Mouse (Mus musculus) MEL (cell line): ENCODE data around the gene Zeb2. TPM values are rescaled to one million over a fixed set of nuclear protein-coding genes. Genes with fewer than 3 reads are reported as not detected.

Source experiments
- DNase-seq: peaks from one replicate; pipeline ENCODE4 v3.0.0; 2011; ENCODE audit warnings: low read depth, low spot score
- H3K27ac ChIP-seq: 2 replicates; pipeline ENCODE4 v1.5.1; 2012; ENCODE audit warnings: low read depth, mild to moderate bottlenecking, control low read depth, low read length, moderate library complexity; ENCODE audit not compliant: control insufficient read depth
- H3K27me3 ChIP-seq, 2 experiments: fragments of 150-350 bp in 1 of 2; sonication (generic) in 1 of 2; 2 replicates each; pipeline ENCODE4 v1.6.1; 2012; ENCODE audit warnings: low read length in 2 of 2, mild to moderate bottlenecking in 2 of 2, improper control_type of control experiment in 1 of 2, moderate library complexity in 1 of 2; ENCODE audit not compliant: insufficient read depth in 2 of 2, control insufficient read depth in 1 of 2
- H3K36me3 ChIP-seq, 2 experiments: 2 replicates each; pipeline ENCODE4 v1.6.1; 2012 to 2014; ENCODE audit warnings: low read length in 2 of 2, improper control_type of control experiment in 1 of 2, inconsistent platforms in 1 of 2, mild to moderate bottlenecking in 1 of 2; ENCODE audit not compliant: insufficient read depth in 2 of 2, control insufficient read depth in 1 of 2
- H3K4me1 ChIP-seq, 2 experiments: fragments of 150-350 bp in 1 of 2; sonication (generic) in 1 of 2; 2 replicates each; pipeline ENCODE4 v1.6.1; 2012; ENCODE audit warnings: low read length in 2 of 2, improper control_type of control experiment in 1 of 2, mild to moderate bottlenecking in 1 of 2; ENCODE audit not compliant: insufficient read depth in 2 of 2, control insufficient read depth in 1 of 2
- H3K4me3 ChIP-seq, 2 experiments: fragments of 150-350 bp in 1 of 2; sonication (generic) in 1 of 2; 2 replicates each; pipeline ENCODE4 v1.5.1; 2012; ENCODE audit warnings: low read depth in 2 of 2, low read length in 2 of 2, mild to moderate bottlenecking in 2 of 2, moderate library complexity in 2 of 2, control low read depth in 1 of 2, improper control_type of control experiment in 1 of 2; ENCODE audit not compliant: control insufficient read depth in 1 of 2, insufficient read depth in 1 of 2
- H3K79me2 ChIP-seq: 2 replicates; pipeline ENCODE4 v1.6.1; 2012; ENCODE audit warnings: mild to moderate bottlenecking, low read length, moderate library complexity; ENCODE audit not compliant: control insufficient read depth, poor library complexity, insufficient read depth
- H3K9ac ChIP-seq: 2 replicates; pipeline ENCODE4 v1.6.1; 2012; ENCODE audit warnings: low read depth, mild to moderate bottlenecking, control low read depth, low read length, moderate library complexity; ENCODE audit not compliant: control insufficient read depth, poor library complexity, severe bottlenecking
- H3K9me3 ChIP-seq: fragments of 150-350 bp; sonication (generic); replicated peaks from 2 replicates; pipeline ENCODE4 v1.6.1; 2012; ENCODE audit warnings: mild to moderate bottlenecking, low read length, improper control_type of control experiment, moderate library complexity; ENCODE audit not compliant: insufficient read depth
- CHD1 ChIP-seq: IDR thresholded peaks from 2 replicates; pipeline ENCODE4 v1.6.1; 2012; ENCODE audit warnings: low read depth, mild to moderate bottlenecking, inconsistent platforms, low read length, improper control_type of control experiment
- CHD2 ChIP-seq: IDR thresholded peaks from 2 replicates; pipeline ENCODE4 v1.6.1; 2011; ENCODE audit warnings: low read length, improper control_type of control experiment
- CTCF ChIP-seq, 3 experiments: IDR thresholded peaks in 2 of 3; conservative IDR thresholded peaks in 1 of 3; 2 replicates each; pipeline ENCODE4 v1.5.1; 2011 to 2012; ENCODE audit warnings: low read length in 3 of 3, low read depth in 2 of 3, mild to moderate bottlenecking in 2 of 3, improper control_type of control experiment in 1 of 3, inconsistent platforms in 1 of 3, mixed read lengths in 1 of 3, moderate library complexity in 1 of 3; ENCODE audit not compliant: control insufficient read depth in 1 of 3, insufficient read depth in 1 of 3, poor library complexity in 1 of 3, severe bottlenecking in 1 of 3
- E2F4 ChIP-seq: IDR thresholded peaks from 2 replicates; pipeline ENCODE4 v1.6.1; 2011; ENCODE audit warnings: low read depth, low read length, improper control_type of control experiment, borderline replicate concordance
- GABPA ChIP-seq: IDR thresholded peaks from 2 replicates; pipeline ENCODE4 v1.6.1; 2012; ENCODE audit warnings: low read depth, mild to moderate bottlenecking, inconsistent platforms, low read length, improper control_type of control experiment, moderate library complexity
- KAT2A ChIP-seq: conservative IDR thresholded peaks from 2 replicates; pipeline ENCODE4 v1.6.1; 2012; ENCODE audit warnings: low read depth, low read length, improper control_type of control experiment, inconsistent platforms
- MAZ ChIP-seq: IDR thresholded peaks from 2 replicates; pipeline ENCODE4 v1.6.1; 2012; ENCODE audit warnings: low read depth, mild to moderate bottlenecking, inconsistent platforms, low read length, improper control_type of control experiment
- MEF2A ChIP-seq: IDR thresholded peaks from 2 replicates; pipeline ENCODE4 v1.6.1; 2014; ENCODE audit warnings: low read depth, mild to moderate bottlenecking, inconsistent platforms, low read length, improper control_type of control experiment; ENCODE audit not compliant: poor library complexity, insufficient replicate concordance, severe bottlenecking; ENCODE audit errors: extremely low read depth
- NRF1 ChIP-seq: IDR thresholded peaks from 2 replicates; pipeline ENCODE4 v1.6.1; 2014; ENCODE audit warnings: low read depth, mild to moderate bottlenecking, inconsistent platforms, low read length, improper control_type of control experiment, moderate library complexity; ENCODE audit not compliant: poor library complexity, insufficient read depth, severe bottlenecking
- POLR2AphosphoS2 ChIP-seq: IDR thresholded peaks from 2 replicates; pipeline ENCODE4 v1.6.1; 2011; ENCODE audit warnings: low read length, improper control_type of control experiment
- POLR2AphosphoS5 ChIP-seq: IDR thresholded peaks from 2 replicates; pipeline ENCODE4 v1.6.1; 2012; ENCODE audit warnings: low read depth, borderline replicate concordance, mild to moderate bottlenecking, inconsistent platforms, low read length, moderate library complexity, mixed read lengths
- RCOR1 ChIP-seq: IDR thresholded peaks from 2 replicates; pipeline ENCODE4 v1.6.1; 2012; ENCODE audit warnings: low read depth, mild to moderate bottlenecking, inconsistent platforms, low read length, improper control_type of control experiment
- TAL1 ChIP-seq: IDR thresholded peaks from 2 replicates; pipeline ENCODE4 v1.6.1; 2012; ENCODE audit warnings: mild to moderate bottlenecking, inconsistent platforms, low read length, moderate library complexity, mixed read lengths
- USF1 ChIP-seq: IDR thresholded peaks from 2 replicates; pipeline ENCODE4 v1.6.1; 2014; ENCODE audit warnings: low read depth, mild to moderate bottlenecking, inconsistent platforms, low read length, improper control_type of control experiment, moderate library complexity
- USF2 ChIP-seq, 2 experiments: IDR thresholded peaks; 2 replicates each; pipeline ENCODE4 v1.6.1; 2011 to 2012; ENCODE audit warnings: improper control_type of control experiment in 2 of 2, low read length in 2 of 2, borderline replicate concordance in 1 of 2, inconsistent platforms in 1 of 2, low read depth in 1 of 2, mild to moderate bottlenecking in 1 of 2; ENCODE audit not compliant: insufficient read depth in 1 of 2
- ZMIZ1 ChIP-seq: IDR thresholded peaks from 2 replicates; pipeline ENCODE4 v1.6.1; 2012; ENCODE audit warnings: low read depth, mild to moderate bottlenecking, inconsistent platforms, low read length, improper control_type of control experiment, moderate library complexity
- ZNF384 ChIP-seq: IDR thresholded peaks from 2 replicates; pipeline ENCODE4 v1.6.1; 2012; ENCODE audit warnings: low read depth, mild to moderate bottlenecking, inconsistent platforms, low read length, improper control_type of control experiment
- polyA plus RNA-seq, 2 experiments: library from polyadenylated mRNA; stranded (reverse) in 1 of 2; unstranded in 1 of 2; fragments of >175 nt in 1 of 2; fragments of >200 nt in 1 of 2; gene quantifications; 2 replicates each; pipeline versions ENCODE4 v1.2.1 to v1.2.4; 2012; ENCODE audit warnings: low replicate concordance in 2 of 2, low read depth in 1 of 2; ENCODE audit not compliant: insufficient read length in 2 of 2, insufficient read depth in 1 of 2, missing spikeins in 1 of 2
- total RNA-seq: library from RNA; depleted of rRNA; stranded (reverse); fragments of 300-350 nt; gene quantifications from 2 replicates; pipeline ENCODE4 v1.2.3, GENCODE M21; 2012

The Zeb2 gene
- total and polyA plus RNA-seq, 3 experiments = 12.8 to 12.9 TPM; not detected in 1

GRCm38 (mm10) chr2:45089251-45089530, 28.0 kb downstream of the Zeb2 start:
- no peaks in the 10 kb centered on the region for H3K9me3 ChIP-seq
- TF ChIP-seq GABPA = no peak
- no peak for TF ChIP-seq KAT2A
- TF ChIP-seq ZNF384 = no peak
- TF ChIP-seq NRF1 = no peak
- no peak for TF ChIP-seq ZMIZ1
- TF ChIP-seq RCOR1 = no peak
- TF ChIP-seq CHD2 = no peak
- no peak for TF ChIP-seq CHD1
- TF ChIP-seq MAZ = no peak
- TF ChIP-seq CTCF (IDR thresholded peaks at IDR 0.05 in 2 of 3, conservative IDR thresholded peaks at IDR 0.05 in 1 of 3; ENCODE audit: control insufficient read depth in 1 of 3, insufficient read depth in 1 of 3, low read depth in 2 of 3, low read length in 3 of 3, poor library complexity in 1 of 3, severe bottlenecking in 1 of 3) = no peak
- TF ChIP-seq POLR2AphosphoS2 = no peak
- no peak for TF ChIP-seq USF2 (IDR thresholded peaks at IDR 0.05; ENCODE audit: borderline replicate concordance in 1 of 2, insufficient read depth in 1 of 2, low read depth in 1 of 2, low read length in 2 of 2)
- no peak for TF ChIP-seq MEF2A
- TF ChIP-seq USF1 = no peak
- TF ChIP-seq, all 39 proteins: peak for 0
- Histone ChIP-seq H3K4me3 (no peak overlapping the region), H3K27me3 (no peaks in the 10 kb centered on the region), H3K9ac (no peak overlapping the region), H3K27ac (no peak overlapping the region), H3K79me2 (peaks cover 6% of the 10 kb centered on the region; the same call in 1 of the 2 replicates), H3K36me3 (peaks cover 5 to 6% of the 10 kb centered on the region in 2 experiments), H3K4me1 (no peaks in the 10 kb centered on the region)
- no peak for DNase-seq

- no peaks in the 10 kb centered on the region for H3K4me1 ChIP-seq
- no peak for DNase-seq
- no peak overlapping the region for H3K27ac ChIP-seq
- no peak overlapping the region for H3K4me3 ChIP-seq
- H3K9ac ChIP-seq = no peak overlapping the region
- peaks cover 5 to 6% of the 10 kb centered on the region in 2 experiments for H3K36me3 ChIP-seq
- H3K27me3 ChIP-seq = no peaks in the 10 kb centered on the region
- TF ChIP-seq CHD2 = no peak
- no peak for TF ChIP-seq MAZ
- TF ChIP-seq POLR2AphosphoS5 = no peak
- no peak for TF ChIP-seq TAL1
- no peak for TF ChIP-seq CHD1
- no peak for TF ChIP-seq E2F4
- H3K9me3 ChIP-seq = no peaks in the 10 kb centered on the region
- peaks cover 6% of the 10 kb centered on the region; the same call in 1 of the 2 replicates for H3K79me2 ChIP-seq
Observed at GRCm38 (mm10) chr2:45088435-45089250, 28.6 kb downstream of the Zeb2 start.
